Comparison of ENCODE assay signal across 8 mouse cellular contexts in the genomic region with DNA sequence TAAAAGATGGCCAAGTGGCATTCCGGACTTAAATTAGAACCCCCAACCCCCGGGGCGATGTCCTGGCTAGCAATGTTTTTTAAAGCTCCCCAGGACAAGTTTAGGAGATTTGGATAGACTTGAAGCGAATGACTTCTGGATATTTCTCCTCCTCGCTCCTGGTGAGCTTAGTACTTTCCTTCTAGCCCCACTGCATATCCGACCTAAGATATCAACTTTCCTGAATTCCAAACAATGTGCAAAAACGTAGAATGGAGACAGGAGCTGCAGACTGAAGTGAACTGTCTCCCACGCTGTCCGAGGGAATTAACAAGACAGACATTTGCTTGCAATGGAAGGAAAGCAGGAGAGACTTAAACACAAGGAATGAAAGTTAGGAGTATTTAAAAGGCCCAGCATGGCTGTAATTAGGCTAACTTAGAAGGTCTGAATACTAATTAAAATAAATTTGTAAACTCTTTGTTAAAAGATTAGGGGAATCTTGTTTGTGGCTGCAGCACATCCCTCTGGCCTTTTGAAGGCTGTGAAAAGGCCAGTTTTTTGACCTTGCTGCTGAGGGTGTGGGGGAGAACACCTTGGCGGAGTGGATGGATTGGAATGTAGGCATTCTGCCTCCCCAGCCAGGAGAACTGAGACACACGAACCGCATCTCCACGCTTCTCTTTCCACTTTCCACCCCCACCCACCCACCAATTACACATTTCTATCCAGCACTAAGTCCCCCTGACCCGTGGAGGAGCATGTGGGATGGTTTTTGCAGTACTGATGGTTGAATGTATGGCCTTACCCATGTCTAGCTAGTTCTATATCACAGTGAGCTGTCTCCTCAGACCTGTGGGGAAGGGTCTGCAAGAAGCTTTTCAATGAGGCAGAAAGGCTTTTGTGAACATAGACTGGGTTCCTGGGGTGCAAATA. TPM values are rescaled to one million over a fixed set of nuclear protein-coding genes. Genes with fewer than 3 reads are reported as not detected.
A peak's percentile ranks its signal among the peaks of the same experiment; 100 is the strongest.
DNase-seq lines count a peak whose midpoint lies in the region; ATAC-seq lines count a peak whose summit lies in the region.

No protein-coding gene starts in this region.

- H3K4me1 ChIP-seq in heart, embryonic 13.5 days: peaks cover 32% of the 10 kb centered on the region
- peaks cover 42% of the 10 kb centered on the region for H3K4me1 ChIP-seq in embryonic facial prominence, embryonic 10.5 days

- H3K9ac ChIP-seq in heart, embryonic 13.5 days: peak overlapping the region; percentile 70

- no peaks in the 10 kb centered on the region for H3K9me3 ChIP-seq in heart, embryonic 13.5 days
- H3K9me3 ChIP-seq in embryonic facial prominence, embryonic 10.5 days: no peaks in the 10 kb centered on the region

- no peaks in the 10 kb centered on the region for H3K36me3 ChIP-seq in heart, embryonic 13.5 days
- no peaks in the 10 kb centered on the region for H3K36me3 ChIP-seq in embryonic facial prominence, embryonic 10.5 days (replicated peaks)

- DNase-seq in heart, adult 8-10 months (ENCODE audit: low spot score): no peak
- no peak for DNase-seq in embryonic facial prominence, embryonic 10.5 days (ENCODE audit: low spot score)
- DNase-seq in induced T-regulatory cell, adult 2 months (ENCODE audit: low read depth): peak; percentile 12
- DNase-seq in neural tube, embryonic 10.5 days (ENCODE audit: extremely low spot score, low spot score): peak; percentile 32
- DNase-seq in right cerebral cortex, adult 2 months (ENCODE audit: low spot score in 2 of 2): no peak
- no peak for DNase-seq in thymus, postnatal 10 days (ENCODE audit: low spot score in 2 of 2)

- H3K27me3 ChIP-seq in heart, embryonic 13.5 days (replicated peaks): peaks cover 39% of the 10 kb centered on the region
- peaks cover 62% of the 10 kb centered on the region for H3K27me3 ChIP-seq in embryonic facial prominence, embryonic 10.5 days (replicated peaks; ENCODE audit: low read depth, poor library complexity, severe bottlenecking)

- ATAC-seq in heart, embryonic 13.5 days (ENCODE audit: extremely low read depth, insufficient number of reproducible peaks, low FRiP score, low TSS enrichment): no peak
- ATAC-seq in erythroid progenitor cell, adult 5-6 weeks (replicated peaks; ENCODE audit: low FRiP score, poor library complexity, severe bottlenecking): no peak

- peak overlapping the region; percentile 98 for H3K4me2 ChIP-seq in heart, embryonic 13.5 days

- WGBS in heart, embryonic 13.5 days: 15% methylated on average over 14 of the region's 14 CpGs
- WGBS in embryonic facial prominence, embryonic 10.5 days: 5% methylated on average over 14 of the region's 14 CpGs

- H3K27ac ChIP-seq in heart, embryonic 13.5 days (replicated peaks): no peak overlapping the region
- H3K27ac ChIP-seq in embryonic facial prominence, embryonic 10.5 days (replicated peaks): no peak overlapping the region

- H3K4me3 ChIP-seq in heart, embryonic 13.5 days: peak overlapping the region; percentile 62
- H3K4me3 ChIP-seq in embryonic facial prominence, embryonic 10.5 days: peak overlapping the region; percentile 61

RNA-seq across cellular contexts. Expression of gene Hlf, which starts 0.8 kb away (rescaled TPM):
- 3.0 and 3.3 TPM in 2 replicates for polyA plus RNA-seq in heart, embryonic 13.5 days (2015; fragmentation: Nextera tagmentation; extraction: Ambion mirVana)
- 10 to 100 TPM; 14.6 to 34.7 (median 21.5) TPM for total RNA-seq in heart, adult 8-10 months (2022)
- 0.93 and 1.2 TPM in 2 replicates for polyA plus RNA-seq in embryonic facial prominence, embryonic 10.5 days (2016; fragmentation: Nextera tagmentation; extraction: Ambion mirVana)
- 1.4 and 3.4 TPM in 2 replicates for total RNA-seq in erythroid progenitor cell, adult 5-6 weeks (2015; ENCODE audit: low replicate concordance)
- 0.51 TPM in 1 of 2 replicates, not detected in the other for total RNA-seq in erythroid progenitor cell, adult 5-6 weeks (2017; ENCODE audit: low replicate concordance)

Comparison
In these comparisons a context has a peak if more than half of its experiments do, and no peak if none do; other contexts are left out.
1. DNase-seq: peak in induced T-regulatory cell, adult 2 months (single experiment) and neural tube, embryonic 10.5 days (single experiment); none in heart, adult 8-10 months (single experiment), embryonic facial prominence, embryonic 10.5 days (single experiment), right cerebral cortex, adult 2 months (0 of 2) and thymus, postnatal 10 days (0 of 2).